Mouse (Mus musculus): ENCODE measurements around the gene Clec2i. TPM values are rescaled to one million over a fixed set of nuclear protein-coding genes. Genes with fewer than 3 reads are reported as not detected.

Clec2i gene
- total RNA-seq, 2 experiments from 2014 or later, result not detected

Small RNA genes within 50 kb of the gene (microRNA-seq; reads per million reads assigned to microRNA genes)
- not detected for gene Gm27336

Other genes with a start within 250 kb of the Clec2i start
- gene Clec2h, start 225.2 kb upstream of the Clec2i start, total RNA-seq (2021), result not detected
- gene Klrb1, start 164.5 kb upstream of the Clec2i start, total RNA-seq (2021), result not detected
- not detected for gene Klrb1c, start 98.4 kb upstream of the Clec2i start, total RNA-seq (2021)
- gene Gm44511, start 61.3 kb upstream of the Clec2i start, total RNA-seq (2021), result not detected
- not detected for gene Klrb1b, start 61.3 kb upstream of the Clec2i start, total RNA-seq (2021)
- gene BC035044, start 3.5 kb downstream of the Clec2i start, total RNA-seq (2021), result not detected
- 1 to 10 TPM; 1.3 to 4.2 TPM for gene Clec2g, start 46.8 kb downstream of the Clec2i start, total RNA-seq (2021)
- gene Klrb1f, start 158.3 kb downstream of the Clec2i start, total RNA-seq (2021), result not detected
- gene Clec2e, start 213.3 kb downstream of the Clec2i start, total RNA-seq (2021), result under 1 TPM; 0.31 to 0.59 TPM